Mouse (Mus musculus) adrenal gland, adult (tissue): ENCODE measurements around the gene Atp6ap1.

Experiments
- DNase-seq, 2 experiments: peaks; one replicate each; pipeline ENCODE4 v3.0.0; 2022 to 2023; ENCODE audit warnings: low spot score in 1 of 2; ENCODE audit not compliant: inconsistent age in 2 of 2

Gene Atp6ap1

DNA sequence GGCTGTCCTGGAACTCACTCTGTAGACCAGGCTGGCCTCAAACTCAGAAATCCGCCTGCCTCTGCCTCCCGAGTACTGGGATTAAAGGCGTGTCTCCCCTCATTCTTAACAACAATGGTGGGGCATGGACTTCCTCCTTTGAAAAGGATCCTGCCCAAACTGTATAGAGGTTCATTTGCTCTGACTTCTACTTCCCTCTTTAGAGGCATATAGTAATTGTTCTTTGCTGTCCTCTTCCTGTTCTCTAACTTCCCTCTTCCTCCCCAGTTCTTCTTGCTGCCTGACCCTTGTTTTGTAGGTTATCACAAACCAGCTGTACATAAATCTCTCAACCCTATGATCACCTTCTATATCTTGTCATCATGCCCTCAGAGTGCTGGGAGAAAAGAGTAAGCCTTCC is 2.8 kb downstream of the Atp6ap1 start:
- no peak for DNase-seq

DNA sequence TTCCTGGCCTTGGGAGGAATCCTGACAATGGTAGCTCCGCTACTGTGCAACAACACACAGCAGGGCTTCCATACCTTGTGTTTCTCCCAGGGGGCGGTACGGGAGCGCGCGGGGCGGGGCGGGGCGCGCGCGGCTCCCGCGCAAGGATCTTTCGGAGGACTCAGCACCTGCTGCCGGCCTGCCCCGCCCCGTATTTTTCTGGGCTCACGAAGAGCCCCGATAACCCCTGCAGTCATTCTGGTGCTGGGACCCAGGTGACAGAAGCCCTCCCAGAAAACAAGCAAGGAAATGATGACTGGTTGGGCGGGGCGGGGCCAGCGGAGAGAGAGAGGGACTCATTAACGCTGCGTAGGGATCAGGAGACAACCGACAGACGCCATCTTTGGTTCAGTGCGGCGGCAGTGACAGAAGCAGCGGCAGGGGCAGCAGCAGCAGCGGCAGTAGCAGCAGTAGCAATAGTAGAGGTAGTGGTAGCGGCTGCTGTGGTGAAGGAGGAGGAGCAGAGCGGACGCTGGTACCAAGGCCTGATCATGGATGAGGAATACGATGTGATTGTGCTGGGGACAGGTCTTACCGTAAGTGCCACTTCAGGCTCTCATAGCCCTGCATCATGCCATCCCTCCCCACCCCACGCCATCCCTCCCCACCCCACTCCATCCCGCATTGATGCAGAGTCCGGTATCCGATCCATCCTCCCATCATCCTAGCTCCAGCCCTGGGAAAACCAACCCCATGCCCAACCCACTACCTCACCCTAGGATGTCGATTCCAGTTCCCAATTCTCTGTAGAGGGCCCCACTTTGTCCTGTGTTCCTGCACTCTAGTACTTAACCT is 8.2 kb downstream of the Atp6ap1 start, which contains the start of gene Gdi1:
Gene Gdi1 (plus strand): TSS at position 132 of the 834 bp plus-strand sequence.
- DNase-seq: peak; percentile 77 to 93

DNA sequence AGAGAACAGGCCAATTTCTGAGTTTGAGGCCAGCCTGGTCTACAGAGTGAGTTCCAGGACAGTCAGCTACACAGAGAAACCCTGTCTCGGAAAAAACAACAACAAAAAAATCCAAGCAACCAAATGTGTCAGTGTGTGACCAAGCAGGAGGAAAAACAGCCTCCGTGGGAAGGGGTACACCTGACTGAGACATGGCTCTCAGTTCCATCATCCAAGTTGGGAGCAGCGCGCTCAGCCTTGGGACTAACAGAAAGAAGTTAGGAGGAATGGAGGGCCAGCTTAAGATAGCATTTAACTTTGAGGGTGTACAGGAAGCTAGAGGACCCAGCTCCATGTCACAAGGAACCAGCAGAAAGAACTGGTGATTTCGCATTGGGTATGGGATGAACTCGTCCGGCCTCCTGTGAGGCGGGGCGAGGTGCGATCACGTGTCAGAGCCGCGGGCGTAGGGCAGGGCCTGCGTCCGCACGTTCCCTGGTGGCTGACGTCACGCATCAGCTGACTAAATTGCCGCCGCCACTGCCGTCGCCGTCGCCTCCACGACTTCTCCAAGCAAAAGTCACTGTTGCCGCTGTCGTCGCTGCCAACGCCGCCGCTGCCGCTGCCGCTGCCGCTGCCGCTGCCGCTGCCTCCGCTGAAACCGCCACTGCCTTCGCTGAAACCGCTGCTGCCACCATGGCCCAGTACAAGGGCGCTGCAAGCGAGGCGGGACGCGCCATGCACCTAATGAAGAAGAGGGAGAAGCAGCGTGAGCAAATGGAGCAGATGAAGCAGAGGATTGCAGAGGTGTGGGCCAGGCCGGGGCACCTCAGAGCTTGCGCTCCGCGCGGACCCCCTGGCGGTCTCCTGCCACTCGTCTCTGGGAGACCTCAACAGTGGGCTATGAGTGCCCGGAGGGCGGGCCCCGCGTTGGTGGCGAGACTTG is 15.9 kb downstream of the Atp6ap1 start, which contains the start of gene Fam50a:
Gene Fam50a (plus strand): TSS at position 494 of the 925 bp plus-strand sequence.
- peak; percentile 92 to 93 for DNase-seq

DNA sequence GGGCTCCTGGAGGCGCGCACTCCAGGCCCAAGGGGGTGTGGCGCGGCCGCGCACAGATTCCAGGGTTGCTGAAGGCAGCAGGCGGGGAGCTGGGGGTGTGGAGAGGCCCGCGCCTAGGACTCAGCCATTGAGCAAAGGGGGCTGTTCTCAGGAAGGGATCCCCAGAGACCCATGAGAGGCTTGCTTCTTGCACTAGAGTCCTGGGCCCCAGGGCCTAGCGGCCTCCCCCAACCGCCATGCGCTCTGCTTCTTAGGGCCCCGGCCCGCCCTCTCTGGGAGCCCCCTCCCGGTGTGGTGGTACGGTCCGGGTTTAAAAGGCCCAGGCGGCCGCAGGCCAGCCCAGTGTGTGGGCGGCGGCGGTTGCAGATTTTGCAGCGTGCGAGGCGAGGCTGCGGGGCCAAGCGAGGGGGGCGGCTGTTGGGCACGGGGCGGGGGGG is 31.8 kb downstream of the Atp6ap1 start, which contains the start of gene Plxna3:
Gene Plxna3 (plus strand): TSS at position 342 of the 437 bp plus-strand sequence.
- peak; percentile 79 to 92 for DNase-seq

DNA sequence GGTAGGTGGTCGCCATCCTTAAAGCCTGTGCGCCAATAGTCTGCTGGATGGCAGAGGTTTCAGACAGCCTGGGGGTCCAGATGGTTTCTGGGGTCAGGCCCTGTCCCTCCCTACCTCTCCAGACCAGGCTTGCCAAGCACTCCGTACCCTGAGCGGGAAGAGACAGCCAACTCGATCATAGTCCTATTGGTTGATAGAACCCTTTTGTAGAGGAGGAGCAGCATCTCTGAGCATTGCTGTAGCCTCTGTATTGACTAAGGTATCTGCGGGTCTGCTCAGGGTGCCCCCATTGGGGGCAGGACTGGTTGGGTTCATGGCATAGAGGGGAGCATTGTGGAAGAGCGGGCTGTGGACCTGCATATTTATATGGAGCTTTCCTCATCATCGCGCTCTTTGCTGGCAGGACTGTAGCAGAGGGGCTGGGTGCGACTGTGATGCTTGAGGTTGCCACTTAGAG is 32.3 kb downstream of the Atp6ap1 start:
- DNase-seq: peak in 1 of 2 experiments; percentile 44

DNA sequence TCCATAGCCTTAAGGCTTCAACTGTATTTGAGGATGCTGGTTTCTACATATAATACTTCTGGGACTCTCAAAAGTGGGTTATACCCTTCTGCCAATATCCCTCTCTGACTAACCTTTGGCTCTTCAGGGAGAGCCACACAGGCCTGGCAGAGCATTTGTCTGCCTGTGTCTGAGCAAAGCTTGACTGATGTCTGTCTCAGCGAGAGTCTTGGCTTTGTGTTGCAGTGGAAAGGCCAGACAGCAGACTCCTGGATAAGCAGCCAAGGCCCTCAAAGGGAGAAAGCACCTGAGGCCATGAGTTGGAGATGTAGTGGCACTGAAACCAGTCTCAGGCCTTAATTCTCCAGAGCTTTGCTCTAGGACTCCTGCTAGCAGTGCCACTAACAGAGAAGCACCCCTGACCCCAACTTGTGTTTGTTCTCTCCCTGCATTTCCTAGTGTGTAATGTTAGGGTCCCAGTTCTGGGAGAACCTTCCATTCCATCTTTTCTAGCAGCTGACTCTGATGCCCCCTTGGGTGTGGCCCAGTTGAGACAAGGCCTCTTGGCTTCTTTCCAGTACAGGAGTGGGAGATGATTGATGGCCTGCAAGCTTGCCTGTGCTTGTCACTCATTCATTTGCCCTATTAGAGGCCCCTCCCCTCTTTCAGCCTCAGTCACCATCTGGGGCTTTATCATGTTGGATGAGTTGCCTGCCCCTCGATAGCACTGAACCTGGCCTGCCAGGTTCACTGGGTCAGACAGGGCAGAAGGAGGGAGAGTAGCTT is 33.5 kb downstream of the Atp6ap1 start:
- DNase-seq: no peak

DNA sequence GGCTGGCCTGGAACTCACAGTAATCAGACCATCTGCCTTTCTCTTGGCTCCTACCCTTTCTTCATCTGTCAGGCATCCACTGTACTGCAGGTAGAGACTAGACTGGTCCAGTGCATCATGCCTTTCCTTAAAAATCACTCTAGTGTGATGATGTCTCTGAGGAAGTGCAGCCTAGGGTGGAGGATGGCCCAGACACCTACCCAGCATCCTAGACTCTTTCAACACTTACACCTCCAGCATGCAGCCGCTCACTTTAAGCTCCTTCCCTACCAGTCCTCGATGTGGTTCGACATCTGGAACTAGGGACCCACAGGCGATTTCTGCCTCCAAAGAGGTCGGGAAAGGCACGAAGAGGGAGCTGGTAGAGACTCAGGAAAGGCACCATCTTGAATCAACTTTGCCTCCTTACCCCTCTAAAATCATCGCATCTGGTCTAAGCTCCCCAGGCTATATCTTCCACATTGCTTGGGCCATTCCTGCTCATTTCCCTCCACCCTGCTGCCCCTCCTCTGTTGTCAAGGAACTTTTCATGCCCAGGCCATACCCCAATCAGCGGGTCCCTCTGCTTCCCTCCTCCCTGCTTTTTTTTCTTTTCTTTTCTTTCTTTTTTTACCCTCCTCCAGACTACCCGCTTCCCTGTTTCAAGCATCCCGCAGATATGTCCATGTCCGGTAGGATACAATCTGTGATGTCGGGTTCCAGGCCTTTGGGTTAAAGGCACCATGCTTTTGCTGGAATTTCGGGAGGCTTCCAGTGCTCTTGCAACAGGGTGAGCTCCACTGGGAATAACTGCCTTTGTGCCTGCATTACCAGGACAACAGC is 56.0 kb downstream of the Atp6ap1 start:
- DNase-seq: no peak

DNA sequence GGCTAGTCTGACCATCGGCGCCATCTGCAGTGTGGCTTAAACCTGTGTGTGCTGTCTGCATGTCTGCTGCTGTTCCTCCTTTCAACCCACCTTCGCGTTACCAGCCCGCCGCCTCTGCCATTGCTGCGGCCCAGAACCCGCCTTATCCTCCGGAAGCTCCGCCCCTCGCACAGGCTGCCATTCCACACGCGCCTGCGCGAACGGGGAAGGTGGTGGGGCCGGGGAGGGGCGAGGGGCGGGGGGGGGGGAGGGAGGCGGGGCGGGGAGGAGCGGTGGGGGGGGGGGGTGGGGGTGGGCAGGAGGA is 56.5 kb downstream of the Atp6ap1 start, which contains the start of gene Lage3:
Gene Lage3 (minus strand): TSS at position 152 of the 304 bp plus-strand sequence.
- peak; percentile 85 to 90 for DNase-seq
